ENCODE assay signal across 8 mouse cellular contexts in the genomic region with DNA sequence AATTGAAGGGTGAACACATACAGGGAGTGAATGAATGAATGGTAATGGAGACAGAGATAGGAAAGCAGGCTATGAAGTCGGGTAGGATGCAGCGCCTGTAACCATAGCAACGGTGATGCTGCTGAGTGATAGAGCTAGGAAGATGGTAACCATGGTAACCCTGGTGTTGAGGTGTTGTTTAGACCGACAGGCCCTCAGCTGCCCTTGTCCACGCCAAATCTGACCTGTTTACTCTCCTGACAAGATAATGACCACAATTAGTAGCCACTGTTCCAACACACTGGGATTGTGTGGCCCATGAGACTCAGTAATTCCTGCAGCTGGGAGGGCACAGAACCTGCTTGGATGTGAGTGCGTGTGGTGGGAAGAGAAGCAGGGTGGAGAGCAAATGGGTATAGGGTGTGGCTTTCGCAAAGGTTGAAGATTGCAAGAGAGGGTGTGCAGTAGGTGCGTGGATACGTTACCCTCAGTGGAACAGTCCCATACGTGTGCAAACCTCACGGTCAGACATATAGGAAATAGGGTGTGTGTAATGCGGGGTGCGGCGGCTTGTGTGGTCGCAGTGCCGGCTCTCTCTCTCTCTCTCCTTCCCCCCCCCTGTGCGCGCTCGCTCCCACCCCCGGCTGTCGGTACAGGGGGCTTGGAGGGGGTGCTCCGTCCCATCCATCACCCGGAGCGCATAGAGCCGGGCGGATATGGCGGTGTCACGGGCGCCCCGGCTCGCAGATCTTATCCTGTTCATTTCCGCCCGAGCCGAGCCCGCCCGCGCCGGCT.
DNase-seq lines count a peak whose midpoint lies in the region; ATAC-seq and TF ChIP-seq lines count a peak whose summit lies in the region.

No protein-coding gene starts in this region.

- 0 out of 2 replicates have a peak, but pooled peaks cover 3% of the 10 kb centered on the region for H3K4me1 ChIP-seq in kidney, adult 2 months (ENCODE audit: control insufficient read depth, insufficient read depth, low read length)
- peaks cover 19% of the 10 kb centered on the region for H3K4me1 ChIP-seq in forebrain, postnatal 0 days (ENCODE audit: insufficient read depth)
- no peaks in the 10 kb centered on the region; the same call in 1 of the 2 replicates for H3K4me1 ChIP-seq in liver, embryonic 16.5 days (ENCODE audit: control insufficient read depth, low read depth, low read length)

- H3K36me3 ChIP-seq in kidney, adult 2 months (ENCODE audit: control insufficient read depth, insufficient read depth, low read length), result no peaks in the 10 kb centered on the region
- no peaks in the 10 kb centered on the region for H3K36me3 ChIP-seq in forebrain, postnatal 0 days (ENCODE audit: insufficient read depth)
- no peaks in the 10 kb centered on the region for H3K36me3 ChIP-seq in liver, embryonic 16.5 days (ENCODE audit: control insufficient read depth, insufficient read depth)
- H3K36me3 ChIP-seq in splenic B cell, adult 2 months (ENCODE audit: control insufficient read depth, insufficient read depth, low read length, poor library complexity, severe bottlenecking), result no peaks in the 10 kb centered on the region

- 3% methylated on average over 38 of the region's 38 CpGs for WGBS in kidney, adult 2 months
- under 1% methylated on average over 38 of the region's 38 CpGs for WGBS in forebrain, postnatal 0 days
- WGBS in liver, embryonic 16.5 days (ENCODE audit: insufficient replicate concordance), result under 1% methylated on average over 37 of the region's 38 CpGs

- no peak for TF ChIP-seq POLR2A in kidney, adult 2 months (IDR thresholded peaks at IDR 0.05; ENCODE audit: low read depth, low read length)

- H3K27me3 ChIP-seq in kidney, adult 2 months (replicated peaks; ENCODE audit: control insufficient read depth, insufficient read depth, low read length), result peaks cover 4% of the 10 kb centered on the region; the same call in 1 of the 2 replicates
- peaks cover 4% of the 10 kb centered on the region; the same call in 1 of the 2 replicates for H3K27me3 ChIP-seq in forebrain, postnatal 0 days (ENCODE audit: insufficient read depth, low read length)
- peaks cover 46% of the 10 kb centered on the region for H3K27me3 ChIP-seq in liver, embryonic 16.5 days (ENCODE audit: control insufficient read depth, insufficient read depth, low read depth, low read length)
- H3K27me3 ChIP-seq in splenic B cell, adult 2 months (ENCODE audit: control insufficient read depth, insufficient read depth, low read length, poor library complexity, severe bottlenecking), result no peaks in the 10 kb centered on the region; the same call in 1 of the 2 replicates

- no peak overlapping the region for H3K27ac ChIP-seq in kidney, adult 2 months (ENCODE audit: insufficient read depth, low read depth, low read length)
- peak overlapping the region; percentile 93 for H3K27ac ChIP-seq in forebrain, postnatal 0 days (ENCODE audit: low read depth, low read length)
- no peak overlapping the region for H3K27ac ChIP-seq in liver, embryonic 16.5 days (ENCODE audit: low read length)

- no peak for TF ChIP-seq CTCF in kidney, adult 2 months (conservative IDR thresholded peaks at IDR 0.05; ENCODE audit: insufficient read depth, insufficient read length, low read depth, low read length)
- no peak for TF ChIP-seq CTCF in forebrain, postnatal 0 days (IDR thresholded peaks at IDR 0.05; ENCODE audit: low read depth)

- peak overlapping the region; percentile 69 for H3K9ac ChIP-seq in forebrain, postnatal 0 days
- no peak overlapping the region for H3K9ac ChIP-seq in liver, embryonic 16.5 days (ENCODE audit: low read depth, low read length)

- H3K9me3 ChIP-seq in forebrain, postnatal 0 days (ENCODE audit: low read length), result no peaks in the 10 kb centered on the region
- no peaks in the 10 kb centered on the region for H3K9me3 ChIP-seq in liver, embryonic 16.5 days (replicated peaks; ENCODE audit: control insufficient read depth, low read length)

- ATAC-seq in forebrain, postnatal 0 days, result peak; percentile 89
- ATAC-seq in liver, embryonic 16.5 days (ENCODE audit: low read depth), result no peak

- H3K4me3 ChIP-seq in kidney, adult 2 months (ENCODE audit: insufficient read depth, low read depth, low read length), result no peak overlapping the region; the same call in 1 of the 2 replicates
- H3K4me3 ChIP-seq in forebrain, postnatal 0 days (ENCODE audit: low read depth, low read length), result peak overlapping the region; percentile 50
- H3K4me3 ChIP-seq in liver, embryonic 16.5 days (ENCODE audit: low read depth, low read length), result peak overlapping the region; percentile 36

- H3K4me2 ChIP-seq in forebrain, postnatal 0 days (ENCODE audit: low read depth), result peak overlapping the region; percentile 90
- peak overlapping the region; percentile 27; the same call in 1 of the 2 replicates for H3K4me2 ChIP-seq in liver, embryonic 16.5 days (ENCODE audit: low read depth, low read length)

- peak; percentile 16 for DNase-seq in kidney, adult 2 months
- DNase-seq in kidney, adult 11 months, result no peak
- peak; percentile 73 for DNase-seq in cerebellum, adult 11-12 months
- peak; percentile 93 for DNase-seq in forebrain, postnatal 0 days
- peak; percentile 88 for DNase-seq in layer of hippocampus, adult 11-12 months (ENCODE audit: low spot score)
- DNase-seq in splenic B cell, adult 2 months (ENCODE audit: low read depth, low spot score), result peak; percentile 25
- DNase-seq in gastrocnemius, adult 18-20 months (ENCODE audit: low spot score), result no peak

Comparison
In these comparisons a context has a peak if more than half of its experiments do, and no peak if none do; other contexts are left out.
1. DNase-seq: peak in kidney, adult 2 months (single experiment), cerebellum, adult 11-12 months (single experiment), forebrain, postnatal 0 days (single experiment), layer of hippocampus, adult 11-12 months (single experiment) and splenic B cell, adult 2 months (single experiment); none in kidney, adult 11 months (single experiment) and gastrocnemius, adult 18-20 months (single experiment).